Mouse (Mus musculus) erythroblast, embryonic 14.5 days (primary cell): Measurements from ENCODE around the gene Smap2.

ENCODE experiments used
- GATA1 ChIP-seq: IDR thresholded peaks from 2 replicates; pipeline ENCODE4 v1.6.1; 2012; ENCODE audit warnings: low read length, inconsistent platforms, mixed read lengths
- TAL1 ChIP-seq: IDR thresholded peaks from 3 replicates; pipeline ENCODE4 v1.6.1; 2012; ENCODE audit warnings: low read length, inconsistent platforms, mixed read lengths

- TF ChIP-seq TAL1 (no peak), GATA1 (no peak)
Observed at GRCm38 (mm10) chr4:121001659-121002058, 15.4 kb downstream of the Smap2 start.
